Mouse (Mus musculus): Measurements from ENCODE around the gene Por. TPM values are rescaled to one million over a fixed set of nuclear protein-coding genes. Genes with fewer than 3 reads are reported as not detected.

Por gene
- total and polyA plus RNA-seq, 2 experiments from 2014 or later: 75.2 to 94.1 TPM

DNA sequence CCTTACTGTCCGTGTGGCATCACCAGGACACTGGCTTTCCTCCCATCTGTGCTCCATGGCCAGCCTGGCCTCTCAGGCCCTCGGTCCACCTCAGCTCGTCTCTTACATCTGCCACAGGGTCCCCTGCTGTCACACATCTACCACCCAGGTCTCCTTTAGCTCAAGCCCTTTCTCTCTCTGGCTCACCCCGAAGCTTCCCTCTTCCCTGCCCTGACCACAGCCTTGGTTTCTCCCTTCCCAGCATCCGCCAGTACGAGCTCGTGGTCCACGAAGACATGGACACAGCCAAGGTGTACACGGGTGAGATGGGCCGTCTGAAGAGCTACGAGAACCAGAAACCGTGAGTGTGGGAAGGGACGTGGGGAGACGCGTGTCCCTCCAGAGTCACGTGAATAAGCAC, 61.5 kb downstream of the Por start:
- no peak overlapping the region for H3K4me3 ChIP-seq (ENCODE audit: low read depth, low read length)
- H3K4me2 ChIP-seq (ENCODE audit: low read depth, low read length, poor library complexity, severe bottlenecking): no peak overlapping the region
- H3K27me3 ChIP-seq (ENCODE audit: insufficient read depth, low read length): no peaks in the 10 kb centered on the region
- H3K9me3 ChIP-seq (ENCODE audit: low read length): no peaks in the 10 kb centered on the region
- no peak for DNase-seq (ENCODE audit: low spot score)
- no peak for TF ChIP-seq CTCF (IDR thresholded peaks at IDR 0.05)
- 94% methylated on average over 16 of the region's 16 CpGs for WGBS
- H3K36me3 ChIP-seq (ENCODE audit: insufficient read depth, low read length): peaks cover 79% of the 10 kb centered on the region
- ATAC-seq (ENCODE audit: low FRiP score): no peak
- H3K4me1 ChIP-seq (ENCODE audit: insufficient read depth, low read length): peaks cover 3% of the 10 kb centered on the region; the same call in 1 of the 2 replicates
- no peak overlapping the region for H3K27ac ChIP-seq (ENCODE audit: low read depth, low read length)
- no peak overlapping the region for H3K9ac ChIP-seq (replicated peaks; ENCODE audit: low read length, poor library complexity, severe bottlenecking)

DNA sequence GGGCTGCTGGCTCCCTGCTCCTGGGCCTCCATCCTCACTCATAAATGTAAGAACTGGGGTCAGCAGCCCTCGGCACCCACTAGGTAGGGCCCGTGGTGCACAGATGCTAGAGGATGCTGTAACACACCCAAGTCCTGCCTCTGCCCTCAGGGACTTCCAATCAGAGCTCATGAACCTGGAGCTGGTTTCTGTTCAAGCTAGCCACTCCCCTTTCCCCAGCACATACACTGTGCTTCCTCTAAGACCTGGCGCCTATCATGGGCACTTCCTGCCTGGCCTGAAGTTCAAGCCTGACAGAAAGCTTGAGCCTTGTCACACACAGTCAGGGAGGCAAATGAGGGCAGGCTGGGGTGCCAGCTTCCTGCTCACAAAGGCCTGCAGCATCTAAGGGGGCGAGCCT, 63.2 kb downstream of the Por start:
- H3K4me3 ChIP-seq (ENCODE audit: low read depth, low read length): no peak overlapping the region
- no peaks in the 10 kb centered on the region for H3K27me3 ChIP-seq (ENCODE audit: insufficient read depth, low read length)
- no peak overlapping the region for H3K27ac ChIP-seq (ENCODE audit: low read depth, low read length)
- no peak overlapping the region for H3K4me2 ChIP-seq (ENCODE audit: low read depth, low read length, poor library complexity, severe bottlenecking)
- peaks cover 84% of the 10 kb centered on the region for H3K36me3 ChIP-seq (ENCODE audit: insufficient read depth, low read length)
- no peak overlapping the region for H3K9ac ChIP-seq (replicated peaks; ENCODE audit: low read length, poor library complexity, severe bottlenecking)
- no peak for TF ChIP-seq CTCF (IDR thresholded peaks at IDR 0.05)
- no peak for DNase-seq (ENCODE audit: low spot score)
- ATAC-seq (ENCODE audit: low FRiP score): no peak
- H3K4me1 ChIP-seq (ENCODE audit: insufficient read depth, low read length): no peaks in the 10 kb centered on the region
- no peaks in the 10 kb centered on the region for H3K9me3 ChIP-seq (ENCODE audit: low read length)
- WGBS: 96% methylated on average over 4 of the region's 4 CpGs

DNA sequence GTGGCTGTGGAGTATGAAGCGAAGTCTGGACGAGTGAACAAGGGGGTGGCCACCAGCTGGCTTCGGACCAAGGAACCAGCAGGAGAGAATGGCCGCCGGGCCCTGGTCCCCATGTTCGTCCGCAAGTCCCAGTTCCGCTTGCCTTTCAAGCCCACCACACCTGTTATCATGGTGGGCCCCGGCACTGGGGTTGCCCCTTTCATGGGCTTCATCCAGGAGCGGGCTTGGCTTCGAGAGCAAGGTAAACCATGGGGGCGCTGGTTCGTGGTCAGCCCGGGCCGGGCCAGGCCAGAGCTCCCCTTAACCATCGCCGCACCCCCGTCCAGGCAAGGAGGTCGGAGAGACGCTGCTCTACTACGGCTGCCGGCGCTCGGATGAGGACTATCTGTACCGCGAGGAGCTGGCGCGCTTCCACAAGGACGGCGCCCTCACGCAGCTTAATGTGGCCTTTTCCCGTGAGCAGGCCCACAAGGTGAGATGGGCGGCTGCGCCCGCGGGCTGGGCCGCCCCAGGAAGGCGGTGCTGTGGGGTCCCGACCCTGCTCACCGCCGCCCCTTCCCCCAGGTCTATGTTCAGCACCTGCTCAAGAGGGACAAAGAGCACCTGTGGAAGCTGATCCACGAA, 64.3 kb downstream of the Por start:
- DNase-seq (ENCODE audit: low spot score) (no peak), ATAC-seq (ENCODE audit: low FRiP score) (no peak)

DNA sequence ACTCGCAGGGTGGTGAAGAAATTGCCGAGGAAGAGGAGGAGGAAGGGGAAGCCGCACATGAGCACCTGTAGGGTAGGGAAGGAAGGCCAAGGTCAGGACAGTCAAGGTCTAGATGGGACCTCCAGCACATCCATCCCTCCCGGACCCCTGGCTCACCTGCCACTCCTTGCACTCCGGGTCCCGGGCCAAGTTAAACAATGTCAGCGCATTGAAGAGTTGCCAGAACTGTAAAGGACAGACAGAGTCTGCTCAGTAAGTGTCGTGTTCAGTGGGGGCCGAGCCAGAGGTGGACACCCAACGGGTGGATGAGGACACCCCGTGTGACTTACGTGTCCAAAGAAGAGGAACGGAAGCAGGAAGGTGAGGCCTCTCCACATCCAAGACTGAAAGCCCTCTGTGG, 65.9 kb downstream of the Por start:
- Histone ChIP-seq H3K4me1 (ENCODE audit: insufficient read depth, low read length) (no peaks in the 10 kb centered on the region), H3K27me3 (ENCODE audit: insufficient read depth, low read length) (no peaks in the 10 kb centered on the region), H3K9ac (replicated peaks; ENCODE audit: low read length, poor library complexity, severe bottlenecking) (no peak overlapping the region), H3K27ac (ENCODE audit: low read depth, low read length) (no peak overlapping the region), H3K4me2 (ENCODE audit: low read depth, low read length, poor library complexity, severe bottlenecking) (no peak overlapping the region), H3K36me3 (ENCODE audit: insufficient read depth, low read length) (peaks cover 68% of the 10 kb centered on the region), H3K9me3 (ENCODE audit: low read length) (no peaks in the 10 kb centered on the region), H3K4me3 (ENCODE audit: low read depth, low read length) (no peak overlapping the region)
- DNase-seq (ENCODE audit: low spot score) (no peak), ATAC-seq (ENCODE audit: low FRiP score) (no peak)
- TF ChIP-seq CTCF (IDR thresholded peaks at IDR 0.05): no peak
- WGBS: 92% methylated on average over 13 of the region's 13 CpGs

More for the DNA sequence above, 64.3 kb downstream of the Por start:
- no peak for TF ChIP-seq CTCF (IDR thresholded peaks at IDR 0.05)
- Histone ChIP-seq H3K27ac (ENCODE audit: low read depth, low read length) (no peak overlapping the region), H3K36me3 (ENCODE audit: insufficient read depth, low read length) (peaks cover 75% of the 10 kb centered on the region), H3K4me1 (ENCODE audit: insufficient read depth, low read length) (no peaks in the 10 kb centered on the region), H3K4me3 (ENCODE audit: low read depth, low read length) (no peak overlapping the region), H3K27me3 (ENCODE audit: insufficient read depth, low read length) (no peaks in the 10 kb centered on the region), H3K9me3 (ENCODE audit: low read length) (no peaks in the 10 kb centered on the region), H3K9ac (replicated peaks; ENCODE audit: low read length, poor library complexity, severe bottlenecking) (no peak overlapping the region), H3K4me2 (ENCODE audit: low read depth, low read length, poor library complexity, severe bottlenecking) (no peak overlapping the region)
- 95% methylated on average over 42 of the region's 42 CpGs for WGBS

DNA sequence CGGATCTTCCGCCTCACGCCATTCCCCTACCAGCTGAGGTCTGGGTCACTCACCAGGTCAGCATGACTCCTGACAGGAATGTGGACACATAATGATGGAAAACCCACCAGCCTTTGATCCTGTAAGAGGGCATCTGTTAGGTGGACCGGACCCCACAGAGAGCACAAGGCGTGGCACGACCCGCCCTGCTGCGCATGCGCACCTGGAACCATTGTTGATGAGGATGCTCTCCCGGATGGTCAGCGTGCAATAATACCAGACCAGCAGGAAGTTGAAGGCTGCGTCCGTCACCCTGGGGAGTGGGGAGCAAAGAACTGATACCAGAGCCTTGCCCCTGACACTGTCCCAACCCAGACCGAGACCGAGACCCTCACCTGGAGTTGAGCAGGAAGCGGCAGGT, 66.7 kb downstream of the Por start:
- 96% methylated on average over 16 of the region's 16 CpGs for WGBS
- ATAC-seq (ENCODE audit: low FRiP score) (no peak), DNase-seq (ENCODE audit: low spot score) (no peak)
- no peaks in the 10 kb centered on the region for H3K4me1 ChIP-seq (ENCODE audit: insufficient read depth, low read length)
- no peak overlapping the region for H3K4me2 ChIP-seq (ENCODE audit: low read depth, low read length, poor library complexity, severe bottlenecking)
- H3K9ac ChIP-seq (replicated peaks; ENCODE audit: low read length, poor library complexity, severe bottlenecking): no peak overlapping the region
- no peak for TF ChIP-seq CTCF (IDR thresholded peaks at IDR 0.05)
- H3K27me3 ChIP-seq (ENCODE audit: insufficient read depth, low read length): no peaks in the 10 kb centered on the region
- H3K36me3 ChIP-seq (ENCODE audit: insufficient read depth, low read length): peaks cover 65% of the 10 kb centered on the region
- H3K27ac ChIP-seq (ENCODE audit: low read depth, low read length): no peak overlapping the region
- H3K9me3 ChIP-seq (ENCODE audit: low read length): no peaks in the 10 kb centered on the region
- H3K4me3 ChIP-seq (ENCODE audit: low read depth, low read length): no peak overlapping the region

DNA sequence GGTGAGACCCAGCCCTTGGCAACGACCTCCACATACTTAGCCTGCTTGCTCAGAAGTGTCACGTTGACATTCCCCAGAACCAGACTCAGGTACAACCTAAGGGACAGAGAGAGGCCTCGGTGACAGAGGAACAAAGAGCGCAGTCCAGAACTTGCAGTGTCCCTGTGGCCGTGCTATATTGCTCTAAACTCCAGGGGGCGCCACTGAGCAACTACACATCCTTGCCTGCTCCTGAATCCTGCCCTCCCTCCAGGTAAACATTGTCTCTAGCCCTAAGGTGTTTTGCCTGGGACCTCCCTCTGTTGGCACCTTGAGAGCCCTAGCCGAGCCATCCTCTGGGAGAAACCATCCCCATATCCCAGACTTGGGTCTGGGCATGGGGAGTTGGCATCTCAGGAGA, 67.3 kb downstream of the Por start:
- Histone ChIP-seq H3K9me3 (ENCODE audit: low read length) (no peaks in the 10 kb centered on the region), H3K27ac (ENCODE audit: low read depth, low read length) (no peak overlapping the region), H3K27me3 (ENCODE audit: insufficient read depth, low read length) (no peaks in the 10 kb centered on the region), H3K4me1 (ENCODE audit: insufficient read depth, low read length) (no peaks in the 10 kb centered on the region), H3K9ac (replicated peaks; ENCODE audit: low read length, poor library complexity, severe bottlenecking) (no peak overlapping the region), H3K4me3 (ENCODE audit: low read depth, low read length) (no peak overlapping the region), H3K36me3 (ENCODE audit: insufficient read depth, low read length) (peaks cover 65% of the 10 kb centered on the region), H3K4me2 (ENCODE audit: low read depth, low read length, poor library complexity, severe bottlenecking) (no peak overlapping the region)
- no peak for DNase-seq (ENCODE audit: low spot score)
- WGBS: 81% methylated on average over 7 of the region's 7 CpGs
- ATAC-seq (ENCODE audit: low FRiP score): no peak
- peak; percentile 56 for TF ChIP-seq CTCF (IDR thresholded peaks at IDR 0.05)
